Comparison of ENCODE assay signal across 13 mouse cellular contexts in the genomic region with DNA sequence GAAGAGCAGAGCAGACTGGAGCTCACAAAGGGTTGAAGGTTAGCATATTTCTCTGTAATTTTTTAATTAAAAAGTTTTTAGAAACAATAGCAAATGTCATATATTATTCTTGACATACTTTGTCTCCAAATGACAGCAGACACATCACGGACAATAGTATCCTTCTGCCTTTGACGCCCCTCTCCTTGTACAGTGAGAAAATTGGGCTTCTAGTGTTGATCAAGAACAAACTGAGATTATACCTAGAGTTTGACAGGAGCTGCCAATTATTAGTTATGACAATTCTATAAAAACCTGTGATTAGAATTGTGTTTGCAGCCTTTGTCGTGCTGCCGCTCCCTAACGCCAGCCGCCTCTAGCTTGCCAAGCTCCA. TPM values are rescaled to one million over a fixed set of nuclear protein-coding genes. Genes with fewer than 3 reads are reported as not detected.
DNase-seq lines count a peak whose midpoint lies in the region; ATAC-seq and TF ChIP-seq lines count a peak whose summit lies in the region.
"Had no signal": no experiment of that assay in that cellular context is flagged by ENCODE, and none has a peak within 500 bp of the region (broad histone marks: within the 10 kb centered on the region; RNA-seq: fewer than 3 reads in every experiment).

No protein-coding gene starts in this region.

- WGBS in intestine, embryonic 16.5 days, result 91% methylated on average over 6 of the region's 6 CpGs
- 89% methylated on average over 6 of the region's 6 CpGs for WGBS in intestine, postnatal 0 days
- 94% methylated on average over 6 of the region's 6 CpGs for WGBS in forebrain, embryonic 11.5 days
- 87% methylated on average over 6 of the region's 6 CpGs for WGBS in hindbrain, embryonic 11.5 days
- WGBS in midbrain, embryonic 13.5 days, result 84% methylated on average over 6 of the region's 6 CpGs

- H3K36me3 ChIP-seq in intestine, embryonic 16.5 days (ENCODE audit: control insufficient read depth, insufficient read depth, low read length), result no peaks in the 10 kb centered on the region
- H3K36me3 ChIP-seq in intestine, postnatal 0 days (ENCODE audit: control insufficient read depth, insufficient read depth), result no peaks in the 10 kb centered on the region
- no peaks in the 10 kb centered on the region for H3K36me3 ChIP-seq in forebrain, embryonic 11.5 days (ENCODE audit: control insufficient read depth, insufficient read depth, low read length)
- no peaks in the 10 kb centered on the region for H3K36me3 ChIP-seq in hindbrain, embryonic 11.5 days (ENCODE audit: control insufficient read depth, insufficient read depth, low read length)
- H3K36me3 ChIP-seq in midbrain, embryonic 13.5 days, result no peaks in the 10 kb centered on the region

- peaks cover 4% of the 10 kb centered on the region; the same call in 1 of the 2 replicates for H3K4me1 ChIP-seq in intestine, embryonic 16.5 days (ENCODE audit: control insufficient read depth, insufficient read depth, low read length)
- H3K4me1 ChIP-seq in intestine, postnatal 0 days (replicated peaks; ENCODE audit: control insufficient read depth, insufficient read depth, low read length), result no peaks in the 10 kb centered on the region
- 0 out of 2 replicates have a peak, but pooled peaks cover 2% of the 10 kb centered on the region for H3K4me1 ChIP-seq in forebrain, embryonic 11.5 days (replicated peaks; ENCODE audit: control insufficient read depth, insufficient read depth, low read length)
- no peaks in the 10 kb centered on the region for H3K4me1 ChIP-seq in hindbrain, embryonic 11.5 days (replicated peaks; ENCODE audit: control insufficient read depth, insufficient read depth, low read length)
- peaks cover 20% of the 10 kb centered on the region for H3K4me1 ChIP-seq in midbrain, embryonic 13.5 days (replicated peaks)

- H3K4me2 ChIP-seq in intestine, embryonic 16.5 days (ENCODE audit: low read depth, low read length), result no peak overlapping the region
- H3K4me2 ChIP-seq in intestine, postnatal 0 days (replicated peaks; ENCODE audit: low read depth), result no peak overlapping the region
- no peak overlapping the region for H3K4me2 ChIP-seq in forebrain, embryonic 11.5 days (ENCODE audit: low read depth, low read length, severe bottlenecking)
- H3K4me2 ChIP-seq in hindbrain, embryonic 11.5 days (replicated peaks; ENCODE audit: low read depth, low read length), result no peak overlapping the region
- no peak overlapping the region for H3K4me2 ChIP-seq in midbrain, embryonic 13.5 days (replicated peaks)

- H3K27ac ChIP-seq in intestine, embryonic 16.5 days (ENCODE audit: low read length), result no peak overlapping the region
- no peak overlapping the region for H3K27ac ChIP-seq in intestine, postnatal 0 days (ENCODE audit: low read depth, low read length)
- no peak overlapping the region for H3K27ac ChIP-seq in forebrain, embryonic 11.5 days (ENCODE audit: low read depth, low read length)
- peak overlapping the region; percentile 45 for H3K27ac ChIP-seq in hindbrain, embryonic 11.5 days (ENCODE audit: low read depth, low read length)
- H3K27ac ChIP-seq in midbrain, embryonic 13.5 days, result peak overlapping the region; percentile 71
- H3K27ac ChIP-seq: liver, embryonic 14.5 days had no signal

- no peak for TF ChIP-seq CTCF in intestine, postnatal 0 days (IDR thresholded peaks at IDR 0.05; ENCODE audit: low read depth)

- ATAC-seq in intestine, embryonic 16.5 days, result 0 out of 2 replicates have a peak, but pooled peaks have one; percentile 13
- ATAC-seq in intestine, postnatal 0 days, result no peak
- ATAC-seq in forebrain, embryonic 11.5 days (replicated peaks; ENCODE audit: low FRiP score), result peak; percentile 49; the same call in 1 of the 2 replicates
- no peak for ATAC-seq in hindbrain, embryonic 11.5 days (ENCODE audit: low FRiP score)
- peak; percentile 37 for ATAC-seq in midbrain, embryonic 13.5 days
- ATAC-seq: Patski had no signal

- no peaks in the 10 kb centered on the region for H3K27me3 ChIP-seq in intestine, embryonic 16.5 days (replicated peaks; ENCODE audit: control insufficient read depth, insufficient read depth, low read length)
- H3K27me3 ChIP-seq in intestine, postnatal 0 days (replicated peaks; ENCODE audit: control insufficient read depth, insufficient read depth, low read length), result no peaks in the 10 kb centered on the region
- no peaks in the 10 kb centered on the region for H3K27me3 ChIP-seq in forebrain, embryonic 11.5 days (ENCODE audit: control insufficient read depth, insufficient read depth, low read length)
- H3K27me3 ChIP-seq in hindbrain, embryonic 11.5 days (ENCODE audit: control insufficient read depth, insufficient read depth, low read length), result no peaks in the 10 kb centered on the region
- H3K27me3 ChIP-seq in midbrain, embryonic 13.5 days, result no peaks in the 10 kb centered on the region
- H3K27me3 ChIP-seq: Patski had no signal

- H3K4me3 ChIP-seq in intestine, embryonic 16.5 days (ENCODE audit: low read length), result no peak overlapping the region
- H3K4me3 ChIP-seq in intestine, postnatal 0 days (ENCODE audit: low read depth, low read length), result no peak overlapping the region
- no peak overlapping the region for H3K4me3 ChIP-seq in forebrain, embryonic 11.5 days (ENCODE audit: low read depth, low read length)
- no peak overlapping the region for H3K4me3 ChIP-seq in hindbrain, embryonic 11.5 days (ENCODE audit: low read depth, low read length)
- no peak overlapping the region for H3K4me3 ChIP-seq in midbrain, embryonic 13.5 days (replicated peaks)

- DNase-seq in forebrain, embryonic 11.5 days (ENCODE audit: low spot score), result no peak
- no peak for DNase-seq in hindbrain, embryonic 11.5 days (ENCODE audit: low spot score)
- DNase-seq in frontal cortex, adult 2 months (ENCODE audit: extremely low spot score in 1 of 2, low spot score in 1 of 2), result no peak
- DNase-seq in layer of hippocampus, adult 8-10 months (ENCODE audit: low spot score in 2 of 2), result no peak
- no peak for DNase-seq in adrenal gland, adult (ENCODE audit: inconsistent age in 2 of 2, low spot score in 1 of 2)
- DNase-seq: kidney, adult 18-20 months; lung, postnatal 4 days; thymus, postnatal 4 days had no signal

- H3K9me3 ChIP-seq in intestine, embryonic 16.5 days (ENCODE audit: control insufficient read depth, low read length), result no peaks in the 10 kb centered on the region
- H3K9me3 ChIP-seq in intestine, postnatal 0 days (ENCODE audit: control insufficient read depth), result no peaks in the 10 kb centered on the region
- H3K9me3 ChIP-seq in forebrain, embryonic 11.5 days (ENCODE audit: control insufficient read depth, low read length), result no peaks in the 10 kb centered on the region
- no peaks in the 10 kb centered on the region for H3K9me3 ChIP-seq in hindbrain, embryonic 11.5 days (ENCODE audit: control insufficient read depth, low read length)
- H3K9me3 ChIP-seq in midbrain, embryonic 13.5 days, result no peaks in the 10 kb centered on the region

- H3K9ac ChIP-seq in intestine, embryonic 16.5 days (ENCODE audit: low read depth, low read length), result no peak overlapping the region
- H3K9ac ChIP-seq in intestine, postnatal 0 days (ENCODE audit: low read depth, low read length), result no peak overlapping the region
- no peak overlapping the region for H3K9ac ChIP-seq in forebrain, embryonic 11.5 days (ENCODE audit: low read length)
- H3K9ac ChIP-seq in hindbrain, embryonic 11.5 days (ENCODE audit: low read depth, low read length), result no peak overlapping the region
- no peak overlapping the region for H3K9ac ChIP-seq in midbrain, embryonic 13.5 days (replicated peaks)
- H3K9ac ChIP-seq: liver, embryonic 14.5 days had no signal

RNA-seq across cellular contexts. Expression of a gene that starts 48.5 kb away (rescaled TPM):
- polyA plus RNA-seq in intestine, embryonic 16.5 days (2015; fragmentation: Nextera tagmentation; extraction: Ambion mirVana), result 182 and 206 TPM in 2 replicates
- 198 and 202 TPM in 2 replicates for polyA plus RNA-seq in intestine, postnatal 0 days (2015; fragmentation: Nextera tagmentation; extraction: Ambion mirVana)
- 179 and 213 TPM in 2 replicates for polyA plus RNA-seq in forebrain, embryonic 11.5 days (2014; fragmentation: Nextera tagmentation; extraction: Ambion mirVana)
- polyA plus RNA-seq in hindbrain, embryonic 11.5 days (2014; fragmentation: Nextera tagmentation; extraction: Ambion mirVana), result 229 and 261 TPM in 2 replicates
- 190 and 235 TPM in 2 replicates for polyA plus RNA-seq in midbrain, embryonic 13.5 days (2015; fragmentation: Nextera tagmentation; extraction: Ambion mirVana)
- 54.4 and 61.4 TPM in 2 replicates for polyA plus RNA-seq in frontal cortex, adult 2 months (2012; rRNA removed)
- 10 to 100 TPM; 56.9 to 81.3 (median 72.5) TPM for total RNA-seq in layer of hippocampus, adult 8-10 months (2022)

Comparison
In these comparisons a context has a peak if more than half of its experiments do, and no peak if none do; other contexts are left out.
1. ATAC-seq: peak in intestine, embryonic 16.5 days (single experiment), forebrain, embryonic 11.5 days (single experiment) and midbrain, embryonic 13.5 days (single experiment); none in intestine, postnatal 0 days (single experiment) and hindbrain, embryonic 11.5 days (single experiment).
2. H3K27ac ChIP-seq: peak in hindbrain, embryonic 11.5 days (single experiment) and midbrain, embryonic 13.5 days (single experiment); none in intestine, embryonic 16.5 days (single experiment), intestine, postnatal 0 days (single experiment) and forebrain, embryonic 11.5 days (single experiment).